Mouse (Mus musculus) 3T3-L1 (cell line): ENCODE measurements around the gene Rapgef6.

Source experiments
- DNase-seq: peaks from one replicate; pipeline ENCODE4 v3.0.0-alpha.2; 2015; ENCODE audit warnings: low read depth, low spot score

Gene Rapgef6

GRCm38 (mm10) chr11:54731367-54731766, 208.7 kb downstream of the Rapgef6 start:
- no peak for DNase-seq

GRCm38 (mm10) chr11:54733546-54733945, 210.9 kb downstream of the Rapgef6 start:
- no peak for DNase-seq

GRCm38 (mm10) chr11:54735114-54735513, 212.5 kb downstream of the Rapgef6 start:
- DNase-seq = no peak

- no peak for DNase-seq
These were observed 214.3 kb downstream of the Rapgef6 start for GRCm38 (mm10) chr11:54736903-54737302.

- no peak for DNase-seq
These were observed 216.5 kb downstream of the Rapgef6 start for GRCm38 (mm10) chr11:54739012-54739750.

GRCm38 (mm10) chr11:54741330-54741729, 218.7 kb downstream of the Rapgef6 start:
- DNase-seq = no peak

- peak; percentile 21 for DNase-seq
These were observed 221.6 kb downstream of the Rapgef6 start for GRCm38 (mm10) chr11:54744231-54744630.
